Mouse (Mus musculus) spleen, adult 12 weeks (tissue): Measurements from ENCODE around the gene Rps6ka3.

ENCODE experiments used
- DNase-seq: peaks from one replicate; pipeline ENCODE4 v3.0.0; 2022; ENCODE audit warnings: low spot score

Gene Rps6ka3

GRCm38 (mm10) chrX:159210007-159210406 is at the start of gene Rps6ka3:
TSS of gene Rps6ka3 (plus strand) at chrX:159210307.
- no peak for DNase-seq

- no peak for DNase-seq
Measured at GRCm38 (mm10) chrX:159169200-159169599, 40.9 kb upstream of the Rps6ka3 start.

GRCm38 (mm10) chrX:159171579-159171978 is 38.5 kb upstream of the Rps6ka3 start:
- DNase-seq: no peak

GRCm38 (mm10) chrX:159191581-159191980 is 18.5 kb upstream of the Rps6ka3 start:
- DNase-seq: no peak

- no peak for DNase-seq
Measured at GRCm38 (mm10) chrX:159199495-159199894, 10.6 kb upstream of the Rps6ka3 start.

DNA sequence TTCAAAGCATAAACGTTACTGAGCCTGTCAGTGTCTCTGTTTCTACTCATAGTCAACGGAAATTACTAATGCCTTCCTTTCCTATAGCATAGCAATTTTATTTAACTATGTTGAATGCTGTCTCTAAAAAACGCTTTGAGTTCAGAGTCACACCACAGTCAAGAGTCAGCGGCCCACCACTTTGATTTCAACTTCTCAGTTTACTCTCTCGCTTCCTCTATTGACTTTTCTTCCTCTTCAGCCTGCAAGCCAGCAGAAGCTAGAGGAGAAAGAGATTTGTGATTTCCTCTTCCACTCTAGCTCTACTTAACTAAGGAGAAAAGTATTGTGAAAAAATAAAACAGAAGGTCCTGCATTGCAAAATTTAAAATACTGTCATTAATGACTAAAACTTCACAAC is 10.0 kb upstream of the Rps6ka3 start:
- no peak for DNase-seq

GRCm38 (mm10) chrX:159210892-159211583 is 931 bp downstream of the Rps6ka3 start:
- DNase-seq: no peak

DNA sequence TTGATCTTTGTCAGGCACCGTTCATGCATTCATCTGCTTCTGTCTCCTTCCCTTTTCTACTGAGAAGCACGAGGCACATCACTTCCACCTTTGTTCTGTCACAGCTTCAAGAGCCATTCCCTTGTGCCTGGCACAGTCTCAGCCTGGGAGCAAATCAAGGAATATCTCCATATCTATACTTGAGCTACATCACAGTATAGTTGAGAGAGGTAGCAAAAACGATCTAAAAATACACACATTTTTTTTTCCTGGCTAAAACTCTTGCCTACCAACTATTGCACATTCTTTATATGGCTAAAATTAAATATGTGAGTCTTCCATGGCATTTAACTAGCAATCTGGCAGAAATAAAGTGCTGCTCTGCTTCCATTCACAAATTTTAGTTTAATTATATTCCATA is 5.1 kb downstream of the Rps6ka3 start:
- DNase-seq: no peak

GRCm38 (mm10) chrX:159222474-159222873 is 12.4 kb downstream of the Rps6ka3 start:
- DNase-seq: no peak

- DNase-seq: no peak
Measured at GRCm38 (mm10) chrX:159237275-159237674, 27.2 kb downstream of the Rps6ka3 start.

- DNase-seq: peak; percentile 22
Measured at GRCm38 (mm10) chrX:159254001-159254884, 44.1 kb downstream of the Rps6ka3 start.

DNA sequence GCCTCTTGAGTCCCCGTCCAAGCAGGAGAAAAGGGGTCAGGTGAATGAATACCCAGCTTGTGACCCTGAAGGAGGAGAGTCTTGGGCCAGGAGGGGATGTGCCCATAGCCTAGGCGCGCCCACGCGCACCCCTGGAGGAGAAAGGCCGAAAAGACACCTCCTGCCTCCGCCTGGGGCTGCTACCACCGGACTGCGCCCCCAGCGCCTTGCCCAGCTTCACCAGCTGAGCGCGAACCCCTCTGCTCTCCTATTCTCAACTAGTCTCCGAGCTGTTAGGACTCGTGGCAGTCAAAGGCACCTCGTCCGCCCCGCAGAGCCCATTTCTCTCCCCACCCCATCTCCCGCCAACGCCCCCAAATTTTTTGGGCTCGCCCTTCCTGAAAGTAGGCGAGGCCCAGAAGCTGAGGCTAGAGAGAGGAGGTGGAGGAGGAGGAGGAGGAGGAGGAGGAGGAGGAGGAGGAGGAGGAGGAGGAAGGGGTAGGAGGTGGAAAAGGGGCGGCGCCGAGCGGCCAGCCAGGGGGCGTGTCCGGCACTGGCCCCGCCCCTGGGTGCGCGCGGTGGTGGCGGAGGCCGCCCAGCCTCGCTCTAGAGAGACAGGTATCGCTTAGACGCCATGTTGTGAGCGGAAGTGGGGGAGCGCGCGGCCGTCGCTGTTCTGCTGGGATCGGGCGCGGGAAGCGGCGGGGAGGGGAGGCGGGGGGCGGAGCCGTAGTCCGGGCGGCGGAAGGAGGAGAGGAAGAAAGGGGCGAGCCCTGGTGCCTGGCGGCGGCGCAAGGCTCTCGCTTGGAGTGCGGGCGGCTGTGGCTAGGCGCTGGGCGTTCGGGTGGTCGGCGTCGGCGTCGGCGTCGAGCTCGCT is 45.2 kb downstream of the Rps6ka3 start:
- peak; percentile 85 for DNase-seq

DNA sequence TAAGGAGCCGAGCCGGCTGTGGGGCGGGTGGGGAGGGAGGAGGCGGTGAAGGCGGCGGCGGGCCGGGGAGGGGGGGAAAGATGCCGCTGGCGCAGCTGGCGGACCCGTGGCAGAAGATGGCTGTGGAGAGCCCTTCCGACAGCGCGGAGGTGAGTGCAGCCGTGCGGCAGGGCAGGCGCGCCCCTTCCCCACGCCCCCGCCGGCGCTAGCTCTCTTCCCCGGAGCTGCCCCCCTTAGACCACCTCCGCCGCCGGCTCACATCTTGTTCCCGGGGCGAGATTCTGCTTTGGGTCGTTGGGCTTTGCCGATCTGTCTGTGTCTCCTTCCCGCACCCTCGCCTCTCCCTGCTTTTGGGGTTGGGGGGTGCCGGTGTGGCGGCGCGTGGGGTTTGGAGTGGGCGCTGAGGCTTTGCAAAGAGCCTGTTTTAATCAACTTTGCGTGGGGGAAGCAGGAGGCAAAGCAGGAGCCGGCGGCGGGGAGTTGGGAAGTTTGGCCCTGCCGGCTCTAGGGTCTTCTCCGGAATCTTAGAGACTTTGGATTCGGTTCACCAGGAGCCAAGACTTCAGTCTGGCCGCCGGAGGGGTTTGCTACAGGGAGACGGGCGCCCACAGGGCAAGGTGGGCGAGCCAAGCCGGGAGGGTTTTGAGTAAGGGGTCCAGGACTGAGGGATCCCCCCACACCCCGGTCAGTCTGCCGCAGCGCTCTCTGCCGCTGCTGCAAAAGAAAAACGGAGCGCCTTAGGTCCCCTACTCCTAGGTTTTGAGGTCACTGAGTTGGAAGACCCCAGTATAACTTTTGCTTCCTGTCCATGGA is 46.1 kb downstream of the Rps6ka3 start:
- DNase-seq: peak; percentile 2

DNA sequence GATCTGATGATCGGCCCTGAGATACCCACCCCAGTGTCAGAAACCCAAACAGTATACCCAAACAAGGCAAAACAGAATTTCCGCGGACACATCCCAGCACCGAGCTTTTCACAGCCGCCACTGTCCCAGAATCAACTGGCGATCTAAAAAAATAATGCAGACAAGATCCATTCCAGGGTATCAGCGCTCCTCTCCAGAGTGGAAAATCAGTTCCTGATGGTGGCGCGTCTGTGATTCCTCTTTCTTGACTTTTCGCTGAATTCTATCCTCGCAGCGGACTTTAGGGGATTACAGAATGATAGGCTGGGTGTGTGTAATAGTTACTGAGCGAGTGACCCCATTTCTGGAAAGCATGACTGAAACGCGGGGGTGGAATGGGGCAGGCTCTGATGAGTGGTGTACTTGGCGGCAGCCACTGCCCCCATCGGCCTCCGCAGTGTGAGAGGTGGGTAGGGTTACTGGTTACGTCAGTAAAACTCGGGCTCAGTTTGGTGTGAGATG is 46.9 kb downstream of the Rps6ka3 start:
- DNase-seq: peak; percentile 1

GRCm38 (mm10) chrX:159264681-159265080 is 54.6 kb downstream of the Rps6ka3 start:
- DNase-seq: peak; percentile 8

- no peak for DNase-seq
Measured at GRCm38 (mm10) chrX:159269072-159269471, 59.0 kb downstream of the Rps6ka3 start.

DNA sequence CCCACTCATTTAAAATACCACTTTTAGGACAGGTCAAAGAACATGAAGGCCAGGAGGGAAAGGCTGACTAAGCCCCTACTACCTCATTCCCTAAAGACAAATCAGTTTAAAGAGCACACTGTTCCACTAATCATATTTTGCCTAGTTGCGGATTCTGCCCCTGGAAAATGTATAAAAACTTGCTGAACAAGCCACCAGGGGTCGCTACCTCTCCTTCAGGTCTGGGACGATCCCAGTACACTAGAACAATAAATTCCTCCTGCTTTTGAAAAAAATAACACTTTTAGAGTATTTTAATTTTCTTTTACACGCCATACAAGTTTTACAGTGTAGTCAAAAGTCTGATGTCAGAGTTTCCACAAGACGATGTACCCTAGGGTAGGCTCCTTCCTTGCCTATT is 76.7 kb downstream of the Rps6ka3 start:
- DNase-seq: no peak

DNA sequence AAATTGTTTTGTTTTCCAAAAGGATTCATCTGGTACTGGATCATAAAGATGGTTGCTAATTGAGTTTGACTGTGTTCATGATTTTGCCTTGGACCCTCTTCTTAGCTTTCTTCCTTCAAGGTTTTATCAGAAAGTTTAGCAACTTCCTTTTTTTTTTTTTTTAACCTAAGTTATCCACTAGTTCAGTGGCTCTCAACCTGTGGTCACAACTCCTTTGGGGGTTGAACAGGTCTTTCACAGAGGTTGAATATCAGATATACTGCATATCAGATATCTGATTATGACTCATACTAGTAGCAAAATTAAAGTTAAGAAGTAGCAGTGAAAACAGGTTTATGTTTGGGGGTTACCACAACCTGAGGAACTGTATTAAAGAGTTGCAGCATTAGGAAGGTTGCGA is 85.8 kb downstream of the Rps6ka3 start:
- no peak for DNase-seq

GRCm38 (mm10) chrX:159302349-159303311 is 92.5 kb downstream of the Rps6ka3 start:
- DNase-seq: no peak

- no peak for DNase-seq
Measured at GRCm38 (mm10) chrX:159315293-159315692, 105.2 kb downstream of the Rps6ka3 start.
